Mouse (Mus musculus) kidney, embryonic 14.5 days (tissue): ENCODE results near the gene Sall1. TPM values are rescaled to one million over a fixed set of nuclear protein-coding genes. Genes with fewer than 3 reads are reported as not detected.

Experiments used
- ATAC-seq: fragments of 200-750 bp; cut with Nextera tagmentation; 2 replicates; pipeline ENCODE4 v1.8.0; 2017; ENCODE audit warnings: moderate number of reproducible peaks, mild to moderate bottlenecking, moderate TSS enrichment, moderate library complexity; ENCODE audit not compliant: low FRiP score, low TSS enrichment
- H3K27ac ChIP-seq: fragments of 300-500 bp; sonication (generic); 2 replicates; pipeline ENCODE4 v1.5.1; 2014; ENCODE audit warnings: low read depth, mild to moderate bottlenecking, low read length, moderate library complexity, mixed read lengths
- H3K27me3 ChIP-seq: fragments of 300-500 bp; sonication (generic); 2 replicates; pipeline ENCODE4 v1.6.1; 2014; ENCODE audit warnings: mild to moderate bottlenecking, low read length; ENCODE audit not compliant: control insufficient read depth, insufficient read depth
- H3K36me3 ChIP-seq: fragments of 300-500 bp; sonication (generic); 2 replicates; pipeline ENCODE4 v1.6.1; 2014; ENCODE audit warnings: low read length, mixed read lengths; ENCODE audit not compliant: control insufficient read depth, insufficient read depth
- H3K4me1 ChIP-seq: fragments of 300-500 bp; sonication (generic); 2 replicates; pipeline ENCODE4 v1.6.1; 2014; ENCODE audit warnings: low read length, mixed read lengths; ENCODE audit not compliant: control insufficient read depth, insufficient read depth
- H3K4me2 ChIP-seq: fragments of 300-500 bp; sonication (generic); replicated peaks from 2 replicates; pipeline ENCODE4 v1.6.1; 2014; ENCODE audit warnings: low read depth, mild to moderate bottlenecking, low read length
- H3K4me3 ChIP-seq: fragments of 300-500 bp; sonication (generic); 2 replicates; pipeline ENCODE4 v1.5.1; 2014; ENCODE audit warnings: mild to moderate bottlenecking, low read length
- H3K9ac ChIP-seq: fragments of 300-500 bp; sonication (generic); 2 replicates; pipeline ENCODE4 v1.6.1; 2014; ENCODE audit warnings: low read depth, mild to moderate bottlenecking, low read length, moderate library complexity
- H3K9me3 ChIP-seq: fragments of 300-500 bp; sonication (generic); 2 replicates; pipeline ENCODE4 v1.6.1; 2016; ENCODE audit warnings: low read length; ENCODE audit not compliant: control insufficient read depth
- WGBS: fragments of 180-500 bp; shearing (Covaris S2); extraction: QIAGEN DNeasy Blood & Tissue Kit; methylation state at CpG from one replicate; pipeline ENCODE4 v1.1.7; 2014; 5-methylcytosine and 5-hydroxymethylcytosine counted together
- polyA plus RNA-seq: library from polyadenylated mRNA; unstranded; fragments of >200 nt; fragmentation: Nextera tagmentation; extraction: Ambion mirVana; gene quantifications from 2 replicates; pipeline ENCODE4 v1.2.1, GENCODE M21; 2014

Sall1 gene
- polyA plus RNA-seq, 1 experiment from 2014 or later = 64.6 TPM

DNA sequence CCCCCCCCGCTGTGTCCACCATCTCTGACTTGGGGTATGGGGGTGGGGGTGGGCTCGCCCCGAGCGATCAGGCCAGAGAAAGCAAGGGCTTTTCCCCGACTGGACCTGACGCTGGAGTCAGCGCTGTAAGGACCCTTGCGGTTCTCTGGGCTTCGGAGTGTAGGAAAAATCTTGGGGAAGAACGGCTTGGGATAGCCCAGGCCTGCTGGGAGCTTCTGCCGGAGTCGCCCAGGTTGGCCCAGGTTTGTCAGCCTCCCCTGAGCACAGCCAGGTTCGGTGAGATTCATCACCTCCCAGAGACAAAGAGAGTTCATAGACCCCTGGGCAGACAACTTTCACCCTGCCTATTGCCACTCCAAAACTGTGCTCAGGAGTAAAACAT is 17.8 kb downstream of the Sall1 start:
- H3K27ac ChIP-seq = no peak overlapping the region
- WGBS = 16% methylated on average over 12 of the region's 13 CpGs
- ATAC-seq = peak; percentile 26; the same call in 1 of the 2 replicates
- no peaks in the 10 kb centered on the region for H3K27me3 ChIP-seq
- no peaks in the 10 kb centered on the region for H3K9me3 ChIP-seq
- H3K9ac ChIP-seq = 0 out of 2 replicates have a peak overlapping the region, but pooled peaks have one; percentile 18
- no peak overlapping the region for H3K4me3 ChIP-seq
- H3K4me2 ChIP-seq = peak overlapping the region; percentile 50; the same call in 1 of the 2 replicates
- peaks cover 35% of the 10 kb centered on the region for H3K4me1 ChIP-seq
- H3K36me3 ChIP-seq = peaks cover 40% of the 10 kb centered on the region

DNA sequence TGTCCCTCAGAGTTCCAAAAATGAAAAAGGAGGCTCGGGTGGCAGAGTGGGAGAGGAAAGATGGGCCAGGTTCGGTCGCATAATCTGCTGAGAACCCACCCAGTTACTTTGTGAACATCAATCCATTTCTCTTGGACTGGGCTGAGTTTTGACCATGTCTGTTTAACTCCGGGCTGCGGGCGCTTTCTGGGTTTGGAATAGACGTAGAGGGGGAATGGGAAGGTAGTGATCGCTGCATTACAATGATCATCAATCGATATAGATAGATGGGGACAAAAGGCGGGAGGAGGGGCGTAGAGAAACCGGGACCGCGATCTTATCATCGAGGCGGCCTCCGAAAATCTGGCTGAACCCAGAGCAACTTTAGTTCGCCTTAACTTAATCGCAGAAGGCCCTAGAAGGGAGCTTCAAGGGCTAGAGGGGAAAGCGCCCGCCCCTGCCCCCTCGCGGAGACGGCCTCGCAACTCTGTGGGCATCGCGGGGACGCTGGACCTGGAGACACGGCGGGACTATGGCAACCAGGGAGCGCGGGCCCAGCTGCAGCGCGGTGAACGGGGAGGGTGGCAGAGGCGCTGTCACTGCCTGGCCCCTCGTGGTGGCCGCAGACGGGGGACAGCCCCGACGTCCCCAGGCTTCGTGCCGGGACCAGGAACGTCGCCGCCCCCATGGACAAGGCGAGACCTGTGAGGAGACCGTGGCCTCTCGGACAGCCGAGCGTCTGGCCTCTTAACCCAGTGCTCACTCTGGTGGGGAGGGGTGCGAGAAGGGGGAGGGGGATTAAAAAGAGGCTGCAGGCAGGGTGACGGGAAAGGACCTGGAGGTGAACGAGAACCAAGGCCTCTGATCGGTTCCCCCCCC is 18.5 kb downstream of the Sall1 start:
- peaks cover 34% of the 10 kb centered on the region for H3K36me3 ChIP-seq
- peaks cover 39% of the 10 kb centered on the region for H3K4me1 ChIP-seq
- H3K9me3 ChIP-seq = no peaks in the 10 kb centered on the region
- WGBS = 10% methylated on average over 54 of the region's 55 CpGs
- H3K27me3 ChIP-seq = no peaks in the 10 kb centered on the region
- peak; percentile 61 for ATAC-seq
- H3K27ac ChIP-seq = 0 out of 2 replicates have a peak overlapping the region, but pooled peaks have one; percentile 4
- H3K9ac ChIP-seq = peak overlapping the region; percentile 42; the same call in 1 of the 2 replicates
- H3K4me3 ChIP-seq = peak overlapping the region; percentile 25
- peak overlapping the region; percentile 50 for H3K4me2 ChIP-seq

DNA sequence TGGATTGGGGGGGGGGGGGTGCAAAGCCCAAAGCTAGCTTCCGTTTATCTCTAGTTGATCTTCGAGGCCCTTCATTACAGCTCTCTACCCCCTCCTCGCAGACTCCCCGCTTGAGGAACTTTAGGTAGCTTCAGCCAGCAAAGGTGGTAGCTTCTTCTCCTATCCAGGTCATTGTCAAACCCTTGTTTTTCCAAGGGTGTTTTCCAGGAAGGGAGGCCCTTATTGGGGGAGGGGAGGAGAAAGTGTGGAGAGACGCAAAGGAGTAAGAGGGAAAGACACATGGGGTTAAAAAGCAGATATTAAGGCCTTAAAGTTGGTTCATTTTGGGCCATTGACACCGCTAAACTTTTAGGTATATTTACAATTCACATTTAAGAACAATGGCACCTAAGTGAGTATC is 19.2 kb downstream of the Sall1 start:
- Histone ChIP-seq H3K9me3 (no peaks in the 10 kb centered on the region), H3K27ac (no peak overlapping the region), H3K4me1 (peaks cover 37% of the 10 kb centered on the region), H3K4me2 (no peak overlapping the region), H3K9ac (no peak overlapping the region), H3K36me3 (peaks cover 27% of the 10 kb centered on the region), H3K27me3 (no peaks in the 10 kb centered on the region), H3K4me3 (no peak overlapping the region)
- whole genome bisulfite sequencing = 12% methylated on average over 6 of the region's 6 CpGs
- ATAC-seq = no peak

DNA sequence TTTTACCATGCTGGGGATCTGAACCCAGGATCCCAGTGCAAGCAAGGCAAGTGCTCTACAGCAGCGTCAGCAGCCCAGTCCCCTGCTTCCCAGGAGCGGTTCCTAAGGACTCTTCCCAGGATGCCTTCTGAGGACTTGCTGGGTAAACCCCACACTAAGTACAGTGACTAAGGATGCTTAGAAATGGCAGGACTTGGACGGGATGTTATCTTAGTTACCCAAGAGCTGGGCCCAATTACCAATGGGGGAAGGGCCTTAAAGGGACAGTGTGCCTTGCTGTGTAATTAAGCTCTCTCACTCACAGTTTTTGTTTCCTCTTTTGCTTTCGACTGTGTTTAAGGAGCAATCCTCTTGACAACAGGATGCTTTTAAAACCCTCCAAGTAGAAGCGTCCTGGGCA is 22.8 kb downstream of the Sall1 start:
- Histone ChIP-seq H3K36me3 (no peaks in the 10 kb centered on the region), H3K4me2 (no peak overlapping the region), H3K27me3 (no peaks in the 10 kb centered on the region), H3K4me3 (no peak overlapping the region), H3K9me3 (no peaks in the 10 kb centered on the region), H3K9ac (no peak overlapping the region), H3K4me1 (peaks cover 26% of the 10 kb centered on the region), H3K27ac (no peak overlapping the region)
- WGBS = 7% methylated on average over 5 of the region's 5 CpGs
- no peak; the same call in 1 of the 2 replicates for ATAC-seq

DNA sequence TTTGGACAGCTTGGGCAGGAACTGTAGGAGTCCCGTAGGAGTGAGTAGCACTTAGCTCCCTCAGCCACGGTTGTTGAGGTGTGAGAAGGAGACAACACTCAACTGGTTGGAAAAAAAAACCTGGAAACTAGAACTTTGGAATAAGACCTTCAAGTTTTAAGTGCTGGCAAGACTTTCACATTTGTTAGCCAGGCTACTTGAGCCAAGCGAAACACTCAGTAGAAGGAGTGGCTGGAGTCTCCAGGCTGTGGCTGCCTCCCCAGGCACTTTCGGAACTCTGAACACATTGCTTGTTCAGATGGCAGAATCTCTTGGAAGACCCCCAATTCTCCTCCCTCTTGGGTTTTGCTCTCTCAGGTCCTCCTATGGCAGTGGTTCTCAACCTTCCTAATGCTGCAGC is 26.1 kb downstream of the Sall1 start:
- H3K27ac ChIP-seq = no peak overlapping the region
- WGBS = 68% methylated on average over 4 of the region's 4 CpGs
- no peaks in the 10 kb centered on the region for H3K9me3 ChIP-seq
- no peak overlapping the region for H3K9ac ChIP-seq
- peaks cover 5% of the 10 kb centered on the region for H3K4me1 ChIP-seq
- no peaks in the 10 kb centered on the region for H3K27me3 ChIP-seq
- H3K4me2 ChIP-seq = no peak overlapping the region
- no peaks in the 10 kb centered on the region for H3K36me3 ChIP-seq
- ATAC-seq = no peak
- H3K4me3 ChIP-seq = no peak overlapping the region

DNA sequence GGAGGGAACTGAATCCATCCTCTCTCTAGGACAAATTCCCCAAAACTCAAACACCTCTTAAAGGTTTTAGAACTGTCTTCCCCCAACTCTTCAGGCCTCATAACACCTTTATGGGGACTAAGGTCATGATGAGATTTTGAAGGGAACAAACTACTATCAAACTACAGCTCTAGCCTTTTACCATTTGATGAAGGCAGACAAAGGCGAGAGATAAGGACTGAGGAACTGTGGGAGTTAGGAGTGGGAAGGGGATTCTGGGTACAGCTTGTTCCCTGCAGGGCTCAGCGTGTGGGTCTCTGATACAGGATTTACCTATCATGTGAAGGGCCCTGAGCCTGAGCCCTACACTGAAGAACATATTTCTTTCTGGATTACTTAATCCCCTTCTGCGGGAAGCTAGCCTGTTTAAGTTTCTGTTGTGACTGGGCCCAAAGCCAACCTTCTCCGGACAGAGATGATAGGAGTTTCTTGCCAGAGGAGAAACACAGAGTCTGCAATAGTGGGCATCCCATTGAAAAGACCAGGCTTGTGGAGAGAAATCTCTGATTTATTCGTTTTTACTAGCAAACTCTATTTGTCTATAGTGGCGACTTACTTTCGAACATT is 27.4 kb downstream of the Sall1 start:
- Histone ChIP-seq H3K9ac (no peak overlapping the region), H3K4me3 (no peak overlapping the region), H3K36me3 (no peaks in the 10 kb centered on the region), H3K27me3 (no peaks in the 10 kb centered on the region), H3K4me2 (no peak overlapping the region), H3K9me3 (no peaks in the 10 kb centered on the region), H3K27ac (no peak overlapping the region), H3K4me1 (peaks cover 8% of the 10 kb centered on the region)
- 86% methylated on average over 7 of the region's 7 CpGs for WGBS
- no peak for ATAC-seq

DNA sequence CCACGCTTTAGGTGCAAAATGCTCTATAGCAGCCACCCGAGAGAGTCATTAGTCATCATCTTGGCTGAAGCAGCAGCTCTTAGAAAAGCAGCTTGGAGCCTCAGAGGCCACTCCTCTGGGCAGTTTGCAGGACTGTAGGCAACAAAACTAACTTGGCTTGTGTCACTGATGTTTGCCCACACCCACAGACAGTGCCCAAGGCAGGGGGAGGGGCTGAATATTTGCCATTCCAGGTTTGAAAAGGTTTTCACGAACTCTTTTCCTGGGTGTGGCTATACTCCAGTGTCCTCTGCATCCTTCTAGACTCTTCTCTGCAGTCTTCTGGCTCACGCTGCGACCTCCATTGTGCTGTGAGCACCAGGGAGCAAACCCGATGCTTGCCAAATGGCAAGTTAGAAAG is 28.4 kb downstream of the Sall1 start:
- Histone ChIP-seq H3K9me3 (no peaks in the 10 kb centered on the region), H3K4me1 (0 out of 2 replicates have a peak, but pooled peaks cover 3% of the 10 kb centered on the region), H3K4me2 (no peak overlapping the region), H3K36me3 (no peaks in the 10 kb centered on the region), H3K27ac (no peak overlapping the region), H3K4me3 (no peak overlapping the region), H3K27me3 (no peaks in the 10 kb centered on the region), H3K9ac (no peak overlapping the region)
- no peak for ATAC-seq
- 61% methylated on average over 6 of the region's 6 CpGs for WGBS

DNA sequence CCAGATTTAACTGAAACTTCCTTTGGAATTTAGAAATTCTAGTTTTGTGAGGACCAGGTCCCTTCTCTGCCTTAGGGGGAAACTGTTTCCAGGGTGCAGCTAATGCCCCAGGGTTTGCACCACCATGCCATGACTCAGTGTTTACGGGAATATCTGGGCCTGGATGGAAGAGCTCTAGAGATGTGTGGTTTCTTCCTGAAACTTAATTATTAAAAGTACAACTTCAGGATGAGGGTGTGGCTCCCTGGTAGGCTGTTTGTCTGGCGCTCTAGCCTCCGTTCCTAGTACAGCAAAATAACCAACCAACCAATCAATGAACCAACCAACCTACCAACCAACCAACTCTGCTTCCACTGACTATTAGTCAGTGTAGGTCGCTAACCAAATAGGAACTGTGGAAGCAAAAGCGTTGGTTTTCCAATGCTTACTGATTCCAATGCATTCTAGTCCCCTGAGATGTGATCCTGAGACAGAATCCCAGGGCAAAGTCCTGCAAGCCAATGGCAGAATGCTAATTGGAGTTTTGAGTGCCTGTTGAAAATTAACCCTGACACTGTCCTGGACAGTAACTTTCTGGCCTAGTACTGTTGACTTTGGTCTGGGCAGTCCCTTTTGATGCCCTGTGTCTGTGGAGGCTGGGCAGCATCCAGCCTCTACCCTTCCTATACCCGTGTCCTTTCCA is 31.0 kb downstream of the Sall1 start:
- 87% methylated on average over 6 of the region's 6 CpGs for WGBS
- H3K36me3 ChIP-seq = no peaks in the 10 kb centered on the region
- no peak overlapping the region for H3K9ac ChIP-seq
- no peak for ATAC-seq
- no peak overlapping the region for H3K4me2 ChIP-seq
- no peak overlapping the region for H3K4me3 ChIP-seq
- no peaks in the 10 kb centered on the region for H3K9me3 ChIP-seq
- H3K27me3 ChIP-seq = no peaks in the 10 kb centered on the region; the same call in 1 of the 2 replicates
- H3K27ac ChIP-seq = no peak overlapping the region
- 0 out of 2 replicates have a peak, but pooled peaks cover 3% of the 10 kb centered on the region for H3K4me1 ChIP-seq
